ENCODE assay signal across 19 mouse cellular contexts in the genomic region with DNA sequence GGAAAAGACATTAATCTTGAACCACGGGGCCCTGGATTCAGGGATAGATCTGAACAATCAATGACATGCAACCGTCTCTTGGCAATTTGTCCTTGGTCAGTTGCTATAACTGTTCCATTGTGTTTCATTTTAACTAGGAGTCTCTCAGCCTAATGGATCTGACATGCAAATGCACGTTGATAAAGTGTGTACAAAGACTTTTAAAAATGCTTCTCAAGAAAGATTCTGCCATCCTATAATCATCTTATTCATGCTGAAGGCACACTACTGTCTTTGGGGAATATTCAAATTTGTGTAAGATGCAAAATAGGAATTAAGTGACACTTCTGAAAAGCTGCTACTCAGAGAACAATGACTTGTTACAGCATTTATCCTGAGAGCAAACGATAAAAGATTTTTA.
"Had no signal": no experiment of that assay in that cellular context is flagged by ENCODE, and none has a peak within 500 bp of the region (broad histone marks: within the 10 kb centered on the region; RNA-seq: fewer than 3 reads in every experiment).

No protein-coding gene starts in this region.

- H3K4me1 ChIP-seq: kidney, embryonic 15.5 days; limb, embryonic 12.5 days; limb, embryonic 15.5 days had no signal

- DNase-seq: kidney, adult 11 months; kidney, adult 8-10 months; kidney, postnatal 10 days; kidney, postnatal 36 days; left cerebral cortex, postnatal 4 days; liver, postnatal 0 days; thymus, adult 2 months; thymus, postnatal 14 days; thymus, postnatal 4 days had no signal

- H3K27me3 ChIP-seq: kidney, embryonic 15.5 days; limb, embryonic 12.5 days; limb, embryonic 15.5 days; neural tube, embryonic 13.5 days had no signal

- H3K27ac ChIP-seq: kidney, embryonic 15.5 days; limb, embryonic 12.5 days; limb, embryonic 15.5 days; liver, embryonic 14.5 days; macrophage; neural tube, embryonic 13.5 days; stomach, postnatal 0 days had no signal

- H3K9me3 ChIP-seq: kidney, embryonic 15.5 days; limb, embryonic 12.5 days; limb, embryonic 15.5 days; neural tube, embryonic 13.5 days had no signal

- H3K4me2 ChIP-seq: kidney, embryonic 15.5 days; limb, embryonic 12.5 days; limb, embryonic 15.5 days; liver, embryonic 11.5 days; lung, embryonic 14.5 days; neural tube, embryonic 13.5 days had no signal

- ATAC-seq: liver, postnatal 0 days had no signal

- H3K9ac ChIP-seq: kidney, embryonic 15.5 days; limb, embryonic 12.5 days; limb, embryonic 15.5 days; liver, embryonic 14.5 days; liver, postnatal 0 days; lung, embryonic 14.5 days; neural tube, embryonic 13.5 days had no signal

- H3K36me3 ChIP-seq: kidney, embryonic 15.5 days; limb, embryonic 12.5 days; limb, embryonic 15.5 days; neural tube, embryonic 13.5 days had no signal

- H3K4me3 ChIP-seq: kidney, embryonic 15.5 days; limb, embryonic 12.5 days; limb, embryonic 15.5 days; myocyte; neural tube, embryonic 13.5 days had no signal
